Mouse (Mus musculus) ES-Bruce4 (cell line): Measurements from ENCODE around the gene Sdf2.

Experiments used
- CTCF ChIP-seq: IDR thresholded peaks from one replicate; pipeline ENCODE4 v1.8.1; 2011; ENCODE audit warnings: low read depth, low read length
- EP300 ChIP-seq: IDR thresholded peaks from 2 replicates; pipeline ENCODE4 v1.6.1; 2011; ENCODE audit warnings: low read depth, low read length; ENCODE audit not compliant: insufficient read depth

DNA sequence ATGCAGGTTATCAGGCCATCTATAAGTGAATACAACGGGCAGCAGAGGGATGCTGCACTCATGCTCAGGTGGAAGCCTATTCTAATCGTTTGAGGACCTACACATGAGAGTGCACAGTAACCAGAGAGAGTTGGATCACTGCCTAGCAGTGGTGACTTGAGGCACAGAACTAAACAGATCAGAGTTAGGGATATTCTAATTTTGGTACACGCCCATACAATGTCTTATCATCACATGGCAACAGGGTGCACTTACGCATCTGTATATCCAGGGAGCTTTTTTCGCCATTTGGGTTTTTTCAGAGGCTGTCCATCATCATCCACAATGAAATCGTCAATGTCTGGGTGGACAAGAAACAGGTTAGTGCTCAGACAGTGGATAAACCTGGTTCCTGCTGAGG lies 14.0 kb upstream of the Sdf2 start:
- no peak for TF ChIP-seq CTCF
- no peak for TF ChIP-seq EP300
